Mouse (Mus musculus) ZHBTc4 (cell line): Measurements from ENCODE around the gene Copb2.
A peak's percentile ranks its signal among the peaks of the same experiment; 100 is the strongest.

Source experiments
- DNase-seq: peaks from one replicate; pipeline ENCODE4 v3.0.0-alpha.2; 2011; ENCODE audit warnings: low read depth, low spot score

Gene Copb2

DNA sequence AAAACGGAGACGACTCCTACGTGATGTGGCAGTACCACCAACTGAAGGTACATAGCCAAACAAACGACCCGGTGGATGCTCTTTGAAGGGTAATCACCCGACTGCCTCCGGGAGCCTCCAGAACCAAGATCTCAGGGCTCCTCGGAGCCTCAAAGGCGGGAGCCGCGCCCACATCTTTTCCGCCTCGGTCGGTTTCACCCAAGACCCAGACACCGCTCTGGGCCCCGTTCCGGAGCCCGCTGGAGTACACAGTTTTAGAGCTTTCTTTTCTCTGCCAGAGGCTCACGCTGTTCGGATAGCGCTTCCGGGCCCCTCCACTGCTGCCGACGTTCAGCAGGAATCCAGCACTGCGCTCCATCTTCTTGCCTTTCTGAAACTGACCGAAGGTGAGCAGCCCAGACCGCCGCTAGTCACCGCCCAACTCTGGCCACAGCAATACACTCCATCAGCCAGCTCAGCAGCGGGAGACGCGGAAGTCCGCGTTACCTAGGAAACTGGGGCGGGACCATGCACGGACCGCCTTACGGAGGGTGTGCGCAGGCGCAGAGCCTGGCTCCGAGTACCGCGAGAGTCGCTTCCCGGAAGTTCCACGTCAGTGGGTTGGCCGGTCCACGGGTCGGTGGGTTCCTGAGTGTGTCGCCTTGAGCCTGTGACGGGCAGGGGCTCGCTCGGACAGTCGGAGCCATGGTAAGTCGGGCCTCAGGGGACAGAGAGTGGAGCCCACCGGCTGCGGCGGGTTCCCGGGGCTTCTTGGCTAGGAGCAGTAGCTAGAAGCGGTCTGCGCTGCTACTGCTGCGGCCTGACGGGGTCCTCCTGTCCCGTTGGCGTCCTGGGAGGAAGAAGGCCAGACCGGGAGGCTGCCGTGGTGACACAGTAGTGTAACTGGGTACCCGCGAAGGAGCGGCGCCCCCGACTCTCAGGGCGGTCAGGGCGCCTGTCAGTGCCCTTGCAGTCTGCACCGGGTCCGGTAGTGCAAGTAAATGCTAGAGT lies at the start of gene Copb2:
Copb2 (plus strand) TSS at position 585 of the 990 bp plus-strand sequence.
- peak; percentile 99 for DNase-seq

DNA sequence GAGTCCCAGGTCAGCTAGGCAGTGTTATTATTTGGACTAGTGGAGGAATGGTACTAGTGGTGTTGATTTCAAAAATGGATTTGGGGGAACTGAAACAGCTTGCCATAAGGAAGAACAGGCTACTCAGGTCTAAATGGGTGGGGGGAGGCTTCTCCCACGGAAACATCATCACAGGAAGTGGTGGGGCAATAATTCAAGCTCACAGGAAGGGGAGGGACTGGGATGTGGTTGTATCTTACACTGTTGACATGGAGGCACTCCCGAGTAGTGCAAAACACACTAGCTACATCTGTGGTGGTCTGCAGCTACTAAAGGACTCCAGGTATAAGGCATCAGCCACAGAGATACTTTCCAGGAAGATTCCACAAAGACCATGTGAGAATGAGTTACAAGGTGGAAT lies 39.6 kb upstream of the Copb2 start:
- no peak for DNase-seq

DNA sequence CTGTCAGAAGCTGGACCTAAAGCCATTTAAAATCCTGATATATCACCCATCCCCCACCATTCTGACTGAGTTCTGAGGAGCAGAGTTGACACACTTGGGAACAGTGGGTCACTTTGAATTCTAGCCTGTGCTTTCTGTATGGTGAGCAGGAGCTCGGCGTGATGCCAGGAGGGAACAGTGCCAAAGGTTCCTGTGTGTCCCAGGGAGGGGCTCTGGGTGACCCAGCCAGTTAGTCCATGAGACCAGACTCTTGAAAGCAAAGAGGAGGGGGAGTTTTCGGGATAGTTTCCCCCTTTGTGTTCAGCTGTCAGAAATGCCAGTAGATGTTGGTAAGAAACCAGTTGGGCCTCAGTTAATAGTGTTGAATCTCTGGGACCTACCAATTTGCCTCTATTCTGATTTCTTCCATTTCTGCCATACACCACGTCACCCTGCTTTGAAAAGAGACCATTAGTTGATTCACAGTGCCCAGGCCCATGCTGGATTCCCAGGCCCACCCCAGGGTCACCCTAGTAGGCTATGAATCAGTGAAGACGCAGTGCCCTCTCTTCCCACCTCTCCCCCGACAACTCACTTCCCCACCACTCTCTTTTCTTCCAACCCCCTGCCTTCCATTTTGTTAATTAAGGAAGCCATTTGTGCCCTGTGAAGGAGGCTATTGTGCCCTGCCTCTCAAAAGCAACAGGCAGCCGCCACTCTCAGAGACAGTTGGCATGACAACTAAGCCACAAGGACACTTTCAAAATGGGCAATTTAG lies 38.6 kb upstream of the Copb2 start:
- no peak for DNase-seq

DNA sequence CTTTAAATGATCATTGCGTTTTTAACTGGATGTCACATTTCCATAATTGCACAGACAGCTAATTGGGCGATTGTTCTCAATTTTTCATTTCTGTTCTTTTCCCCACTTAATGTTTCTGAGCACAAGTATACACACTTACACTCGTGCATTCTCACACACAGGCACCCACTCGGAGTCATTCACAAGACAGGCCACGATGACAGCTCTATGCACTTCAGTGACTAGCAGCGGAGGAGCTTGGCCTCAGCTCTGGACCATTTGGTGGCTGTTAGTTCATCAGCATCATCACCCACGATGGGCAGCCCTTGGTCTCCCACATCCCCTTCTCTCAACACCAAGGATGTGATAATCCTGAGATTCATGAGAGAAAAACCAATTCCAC lies 38.0 kb upstream of the Copb2 start:
- no peak for DNase-seq

GRCm38 (mm10) chr9:98527226-98527625 lies 36.3 kb upstream of the Copb2 start:
- no peak for DNase-seq

DNA sequence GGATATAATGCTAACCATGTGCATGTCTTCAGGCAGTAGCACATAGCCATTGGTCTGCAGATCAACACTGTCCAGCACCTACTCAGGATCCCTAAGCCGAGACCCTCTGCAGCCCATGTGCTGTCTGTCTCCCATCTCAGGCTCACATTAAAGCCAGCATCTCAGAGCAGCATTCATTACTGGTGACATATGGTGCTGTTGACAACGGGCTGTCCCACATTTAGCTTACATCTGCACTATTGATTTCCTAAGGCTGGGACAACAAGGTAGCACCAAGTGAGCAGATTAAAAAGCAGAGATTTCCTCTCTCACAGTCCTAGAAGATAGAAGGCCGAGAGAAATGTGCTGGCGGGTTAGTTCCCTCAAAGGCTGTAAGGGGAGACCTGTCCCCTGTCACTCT lies 33.7 kb upstream of the Copb2 start:
- no peak for DNase-seq

DNA sequence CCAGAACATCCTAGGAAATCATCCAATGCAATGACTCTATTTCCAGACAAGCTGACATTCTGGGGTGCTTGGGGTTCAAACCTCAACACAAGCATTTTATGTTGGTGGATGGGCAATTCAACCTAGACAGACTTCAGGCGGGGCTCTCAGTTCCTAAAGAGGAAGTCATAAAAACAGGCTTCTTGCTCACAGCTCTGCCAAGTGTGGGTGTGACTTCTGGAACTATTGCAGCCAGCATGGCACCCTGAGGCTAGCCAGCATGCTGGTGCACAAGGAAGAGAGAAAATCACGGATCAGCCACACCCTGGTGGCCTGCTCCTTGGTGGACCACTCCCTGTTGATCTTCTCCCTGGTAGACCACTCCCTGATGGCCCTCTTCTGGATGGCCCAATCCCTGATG lies 32.5 kb upstream of the Copb2 start:
- no peak for DNase-seq

DNA sequence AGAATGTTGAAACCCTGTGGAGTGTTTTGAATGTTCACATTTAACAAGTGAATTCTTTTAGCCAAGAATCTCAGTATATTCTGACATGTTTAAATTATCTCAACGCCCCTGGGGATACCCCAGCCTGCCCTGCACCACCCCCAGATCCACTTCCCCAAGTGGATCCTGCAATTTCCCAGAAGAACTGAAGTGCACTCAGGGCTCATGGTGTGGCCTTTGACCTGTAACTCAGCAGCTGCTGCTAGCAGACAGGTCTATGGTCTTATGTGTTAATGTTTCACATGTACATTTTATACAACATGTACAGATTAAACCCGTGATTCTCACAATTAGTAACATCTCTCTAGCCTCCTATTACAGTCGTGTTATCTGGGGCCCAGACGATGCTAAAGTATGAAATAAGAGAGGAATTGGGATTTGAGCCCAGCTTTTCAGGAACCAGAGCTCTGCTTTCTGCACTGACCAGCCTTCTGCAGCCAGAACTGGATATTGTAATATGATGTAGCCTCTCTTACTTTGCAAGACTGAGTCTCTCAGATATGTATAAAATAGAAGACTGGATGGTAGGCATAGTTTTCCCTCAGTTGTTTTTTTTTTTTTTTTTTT lies 28.7 kb upstream of the Copb2 start:
- DNase-seq: no peak

DNA sequence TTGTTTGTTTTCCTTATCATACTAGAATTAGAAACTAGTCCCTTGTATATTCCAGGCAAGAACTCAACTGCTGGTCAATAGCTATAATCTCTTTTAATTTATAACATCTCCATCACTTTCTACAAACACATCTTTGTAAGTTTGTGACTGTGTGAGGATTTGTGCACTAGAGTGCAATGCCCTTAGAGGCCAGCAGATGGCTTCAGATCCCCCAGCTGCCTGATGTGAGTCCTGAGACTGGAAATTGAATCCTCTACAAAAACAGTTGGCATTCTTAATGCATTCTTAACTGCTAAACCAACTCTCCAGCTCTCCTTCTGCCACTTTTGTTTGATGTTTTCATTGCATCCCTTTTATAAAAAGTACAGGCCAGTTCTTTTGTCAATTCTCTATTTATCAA lies 27.8 kb upstream of the Copb2 start:
- peak; percentile 57 for DNase-seq

DNA sequence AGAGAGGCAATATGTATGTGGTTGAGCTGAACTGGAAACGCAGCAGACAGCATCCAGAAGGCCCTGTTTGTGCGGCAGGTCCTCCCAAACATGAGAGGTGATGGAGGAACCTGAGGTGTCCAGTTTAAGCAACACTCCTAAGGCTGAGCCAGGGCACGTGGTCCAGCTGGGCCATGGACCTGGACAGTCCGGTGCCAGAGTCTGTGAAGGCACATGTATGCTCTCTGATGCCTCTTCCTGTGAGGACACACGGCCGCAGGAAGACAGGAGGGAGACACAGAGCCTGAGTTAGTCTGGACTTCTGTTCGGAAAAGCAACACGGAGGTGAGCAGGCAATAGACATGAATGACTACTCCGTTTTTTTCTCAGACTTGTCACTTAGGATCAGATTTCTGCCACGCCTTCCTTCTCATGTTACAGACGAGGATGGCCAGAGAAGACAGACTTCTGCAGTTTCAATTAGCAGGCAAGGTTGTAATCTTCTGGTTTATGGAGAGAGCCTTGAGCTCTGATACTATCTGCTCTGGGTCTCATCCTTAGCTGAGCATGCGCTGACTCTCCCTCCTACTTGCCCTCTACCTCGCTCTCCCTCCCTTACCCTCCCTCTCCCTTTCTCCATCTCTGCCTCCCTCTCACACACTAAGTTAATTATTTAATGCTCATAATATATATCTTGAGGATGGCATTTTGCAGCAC lies 25.4 kb upstream of the Copb2 start:
- DNase-seq: peak; percentile 9

DNA sequence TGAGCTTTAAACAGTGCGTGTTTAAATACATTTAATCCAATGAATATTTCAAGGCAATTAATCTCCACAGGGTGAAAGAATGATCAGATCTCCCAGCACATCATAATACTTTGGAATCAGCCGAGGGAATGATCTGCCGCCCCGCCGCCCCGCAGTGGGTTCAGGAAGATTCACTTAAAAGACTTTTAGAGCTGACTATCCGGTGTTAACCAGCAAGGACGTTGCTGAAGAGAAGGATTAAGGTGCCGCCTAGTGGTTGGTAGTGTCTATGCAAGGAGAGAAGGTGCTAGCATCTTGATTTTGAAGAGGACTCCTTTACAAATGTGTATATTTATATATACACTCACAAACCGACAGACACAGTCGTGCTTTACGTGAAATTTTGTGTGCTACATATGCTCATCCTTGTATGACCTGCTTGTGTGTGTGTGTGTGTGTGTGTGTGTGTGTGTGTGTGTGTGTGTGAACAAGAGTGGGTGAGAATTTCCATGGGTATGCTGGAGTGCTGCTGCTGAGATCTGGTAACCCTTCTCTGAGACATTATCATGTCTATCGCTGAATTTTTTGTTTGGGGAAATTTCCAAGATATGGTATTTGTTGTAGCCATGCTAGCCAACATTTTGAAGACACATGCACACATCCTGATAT lies 24.7 kb upstream of the Copb2 start:
- DNase-seq: peak; percentile 81

DNA sequence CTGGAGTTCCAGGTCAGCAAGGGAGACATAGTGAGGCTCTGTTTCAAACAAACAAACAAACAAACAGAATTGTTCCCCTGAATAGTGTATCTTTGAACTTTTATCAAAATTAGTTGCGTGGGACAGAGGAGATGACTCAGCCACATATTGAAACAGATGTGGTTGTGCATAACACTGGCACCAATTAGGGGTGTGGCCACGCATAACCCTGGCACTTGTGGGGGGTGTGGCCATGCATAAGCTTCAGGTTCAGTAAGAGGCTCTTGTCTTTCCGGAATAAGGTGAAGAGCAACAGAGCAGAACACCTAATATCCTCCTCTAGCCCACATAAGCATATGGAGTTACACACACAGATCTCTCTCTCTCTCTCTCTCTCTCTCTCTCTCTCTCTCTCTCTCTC lies 19.5 kb upstream of the Copb2 start:
- peak; percentile 7 for DNase-seq

DNA sequence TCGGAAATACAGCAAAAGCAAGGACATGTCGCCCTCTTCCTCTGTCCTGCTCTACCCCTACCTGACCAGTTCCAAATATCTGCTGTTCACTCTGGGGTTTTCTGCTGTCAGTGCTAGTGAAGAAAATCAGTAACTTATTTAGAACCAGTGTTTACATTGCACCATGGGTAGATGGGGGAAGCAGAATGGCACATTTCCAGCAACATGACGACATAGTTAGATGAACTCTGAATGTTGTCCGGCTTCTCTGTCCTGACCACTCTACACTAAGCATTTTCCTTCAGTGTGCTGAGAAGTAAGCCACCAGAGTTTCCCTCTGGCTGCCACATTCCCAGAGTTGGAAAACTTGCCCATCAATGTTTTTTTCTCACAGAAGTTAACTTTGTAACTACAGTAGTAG lies 20.3 kb downstream of the Copb2 start:
- no peak for DNase-seq

- DNase-seq: no peak
Measured at GRCm38 (mm10) chr9:98600094-98600493, 36.6 kb downstream of the Copb2 start.

- DNase-seq: peak; percentile 93
Measured at GRCm38 (mm10) chr9:98601156-98601836, 37.8 kb downstream of the Copb2 start, which contains the start of gene Mrps22. Gene Mrps22 (minus strand): TSS chr9:98601660.

GRCm38 (mm10) chr9:98601837-98602359 lies 38.4 kb downstream of the Copb2 start:
- DNase-seq: no peak

DNA sequence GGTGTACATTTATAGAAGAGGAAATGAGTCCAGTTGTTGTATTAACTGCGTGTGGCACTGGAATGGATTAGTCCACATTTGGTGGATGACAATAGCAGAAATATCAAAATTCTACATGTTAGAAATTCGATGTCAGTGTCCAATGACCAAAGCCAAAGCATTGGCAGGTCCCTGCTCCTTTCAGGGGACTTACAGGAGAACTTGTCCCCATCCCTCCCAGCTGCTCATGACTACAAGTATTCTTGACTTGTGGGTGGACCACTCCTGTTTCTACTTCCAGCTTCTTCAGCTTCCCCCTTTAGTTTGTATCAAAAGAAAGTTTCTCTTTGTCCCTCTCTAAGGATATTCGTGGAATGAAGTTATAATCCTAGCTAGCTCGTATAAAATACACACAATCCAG lies 41.4 kb downstream of the Copb2 start:
- DNase-seq: no peak

GRCm38 (mm10) chr9:98628480-98628879 lies 65.0 kb downstream of the Copb2 start:
- DNase-seq: peak; percentile 52

DNA sequence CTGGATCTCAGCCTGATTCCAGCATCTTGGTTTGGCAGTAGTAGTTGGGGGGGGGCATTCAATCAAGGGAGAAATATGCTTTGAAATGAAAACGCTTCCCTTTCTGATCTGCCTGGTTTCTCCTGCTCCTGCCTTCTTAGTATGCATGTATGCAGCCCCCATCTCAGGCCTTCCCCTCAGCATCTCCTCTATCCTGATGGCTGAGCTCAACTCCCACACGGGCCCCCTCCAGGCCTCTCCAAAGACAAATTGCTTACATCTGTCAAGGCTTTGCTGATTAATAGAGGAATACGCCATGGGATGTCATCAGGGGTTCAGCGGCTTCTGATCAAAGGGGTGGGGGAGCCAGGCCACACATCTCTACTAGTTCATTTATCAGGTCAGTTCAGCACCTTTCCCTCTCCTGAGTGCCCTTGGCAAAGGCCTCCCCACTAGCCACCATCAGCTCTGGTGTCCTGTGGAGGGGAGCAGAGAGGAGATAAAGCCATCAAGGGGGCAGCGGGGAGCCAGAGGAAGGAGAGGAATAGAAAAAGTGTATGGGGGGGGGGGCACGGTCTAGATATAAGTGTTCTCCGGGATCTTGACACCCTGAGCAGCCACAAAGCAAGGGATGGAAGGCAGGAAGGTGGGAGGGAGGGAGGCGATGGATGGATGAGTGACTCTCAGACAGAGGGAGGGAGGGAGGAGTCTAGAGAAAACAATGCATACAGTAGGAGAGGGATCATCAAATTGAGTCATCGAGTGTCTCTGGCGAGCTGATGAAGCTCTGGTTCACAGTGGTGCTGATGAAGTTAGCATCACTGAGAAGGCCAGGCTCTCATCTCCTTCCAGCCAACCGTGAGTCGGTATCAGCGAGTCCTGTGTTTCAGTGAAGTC lies 70.0 kb downstream of the Copb2 start:
- DNase-seq: no peak
